Mouse (Mus musculus): ENCODE results near the gene Phc1. TPM values are rescaled to one million over a fixed set of nuclear protein-coding genes. Genes with fewer than 3 reads are reported as not detected.
A peak's percentile ranks its signal among the peaks of the same experiment; 100 is the strongest.

Phc1 gene
- 10.2 and 71.8 TPM in 2 replicates for polyA plus RNA-seq (2012)

DNA sequence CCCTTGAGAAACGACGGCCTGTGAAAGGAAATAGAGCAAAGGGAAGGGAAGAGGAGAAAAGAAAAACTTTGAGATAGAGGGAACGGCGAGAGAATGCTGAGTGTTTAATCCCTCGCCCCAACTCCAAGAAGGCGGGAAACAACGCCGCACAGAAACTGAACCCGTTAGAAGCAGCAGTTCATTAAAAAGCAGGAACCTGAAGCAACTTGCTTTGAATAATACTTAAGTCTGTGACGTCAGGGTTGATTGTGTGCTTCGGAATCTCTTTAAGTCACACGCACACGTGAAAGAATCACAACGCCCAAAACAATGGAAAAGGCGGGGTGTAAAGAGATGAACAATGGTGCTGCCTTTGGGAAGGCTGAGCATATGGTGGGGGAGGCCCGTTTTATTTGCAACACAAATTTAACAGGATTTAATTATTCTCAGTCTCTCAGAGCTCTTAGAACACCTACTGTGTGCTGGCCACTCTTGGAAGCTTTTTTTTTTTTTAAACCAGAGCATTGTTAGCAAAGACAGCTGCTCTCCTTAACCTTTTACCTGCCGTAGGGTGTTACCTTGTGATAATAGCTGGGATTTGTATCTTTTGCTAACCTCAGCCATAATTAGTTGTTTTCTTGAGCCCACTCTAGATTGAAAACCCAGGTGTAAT lies at the start of gene Phc1:
Gene Phc1 (minus strand): TSS at position 213 of the 652 bp plus-strand sequence.
- TF ChIP-seq GATA1 (IDR thresholded peaks at IDR 0.05; ENCODE audit: low read length) = no peak

DNA sequence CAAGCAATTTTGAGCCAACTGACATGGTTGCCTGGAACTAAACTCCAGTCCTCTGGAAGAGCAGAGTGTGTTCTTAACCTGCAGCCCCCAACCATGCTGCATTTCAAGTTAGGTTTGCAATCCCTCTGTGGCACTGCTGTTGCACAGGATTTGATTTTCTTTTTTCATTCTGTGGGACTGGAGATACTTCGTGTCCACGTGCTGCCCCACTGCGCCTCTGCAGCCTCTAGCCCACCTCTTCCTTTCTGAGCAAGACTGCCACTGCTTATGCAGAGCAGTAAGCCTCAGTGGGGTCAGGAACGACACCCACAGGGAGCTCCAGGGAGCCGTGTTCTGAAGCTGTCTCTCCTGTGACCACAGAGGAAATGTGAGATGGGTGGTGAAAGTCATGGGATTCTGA lies 45.4 kb upstream of the Phc1 start:
- no peak for TF ChIP-seq GATA1 (IDR thresholded peaks at IDR 0.05; ENCODE audit: low read length)

DNA sequence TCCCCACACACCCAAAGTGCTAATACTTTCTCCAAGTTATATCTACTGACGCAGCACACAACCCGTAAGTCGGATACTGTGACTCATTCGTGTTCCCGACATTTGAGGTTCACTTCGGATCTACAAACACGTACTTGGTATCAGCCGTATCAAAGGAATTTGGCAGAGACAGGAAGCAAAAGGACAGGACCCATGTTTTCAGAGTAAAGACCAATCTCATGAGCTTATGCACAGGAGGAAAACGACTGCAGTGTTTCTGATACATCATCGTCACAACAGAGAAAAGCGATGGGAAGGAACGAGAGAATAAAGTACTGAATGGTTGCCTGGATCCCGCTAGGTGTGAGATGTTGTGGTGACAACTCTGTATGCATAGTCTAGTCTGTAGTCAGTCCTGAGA lies 44.5 kb upstream of the Phc1 start:
- no peak for TF ChIP-seq GATA1 (IDR thresholded peaks at IDR 0.05; ENCODE audit: low read length)

DNA sequence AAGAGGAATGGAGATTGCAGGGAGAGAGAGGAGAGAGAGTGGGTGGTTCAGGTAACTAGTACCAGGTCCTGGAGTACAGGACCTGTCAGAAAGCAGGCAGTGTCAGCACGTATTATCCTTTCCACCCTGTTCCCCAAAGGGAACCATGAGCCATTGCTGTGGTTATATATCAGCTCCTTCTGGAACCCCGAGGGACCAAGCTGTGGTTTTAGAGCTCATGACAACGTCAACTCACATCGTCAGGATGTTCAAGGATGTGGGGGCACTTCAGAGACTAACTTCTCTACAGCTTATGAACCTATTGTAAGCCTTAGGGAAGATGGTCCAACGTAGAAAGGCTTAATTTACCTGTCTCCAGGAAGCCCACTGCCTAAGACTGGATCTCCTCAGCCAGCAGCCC lies 42.9 kb upstream of the Phc1 start:
- no peak for TF ChIP-seq GATA1 (IDR thresholded peaks at IDR 0.05; ENCODE audit: low read length)

DNA sequence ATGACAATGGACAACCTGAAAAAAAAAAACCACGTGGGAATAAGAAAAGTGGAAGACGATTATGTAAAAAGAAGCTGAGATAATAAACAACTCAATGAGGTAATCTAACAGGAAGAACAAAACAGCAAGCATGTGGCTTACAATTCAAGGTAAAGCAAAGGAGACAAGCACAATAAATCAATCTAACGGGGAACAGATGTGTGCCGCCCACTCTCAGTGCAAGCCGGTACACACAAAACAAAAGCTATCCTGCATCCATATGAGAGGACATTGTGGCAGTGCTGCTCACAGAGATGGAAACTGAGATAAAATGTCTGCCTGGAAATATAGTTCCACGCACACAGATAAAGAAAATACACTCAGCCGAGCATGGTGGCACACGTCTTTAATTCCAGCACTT lies 41.7 kb upstream of the Phc1 start:
- TF ChIP-seq GATA1 (IDR thresholded peaks at IDR 0.05; ENCODE audit: low read length) = no peak

DNA sequence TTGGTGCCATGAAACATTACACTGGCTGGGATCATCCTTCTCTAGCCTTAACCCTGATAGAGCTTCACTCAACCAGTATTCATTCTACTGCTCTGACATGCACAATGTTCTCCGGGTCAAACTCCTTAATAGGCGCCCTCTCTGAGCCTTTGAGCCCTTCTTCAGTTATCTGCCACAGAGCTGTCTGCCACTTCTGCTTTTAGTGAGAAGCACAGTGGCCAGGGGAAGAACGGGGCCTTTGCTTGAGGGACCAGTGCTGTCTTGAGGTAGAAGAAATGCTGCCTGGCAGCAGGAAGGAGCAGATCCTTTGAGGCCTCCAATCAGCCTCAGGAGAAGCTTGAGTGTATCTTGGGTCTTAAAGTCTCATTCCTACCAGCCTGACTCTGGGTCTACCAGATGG lies 27.9 kb upstream of the Phc1 start:
- no peak for TF ChIP-seq GATA1 (IDR thresholded peaks at IDR 0.05; ENCODE audit: low read length)

DNA sequence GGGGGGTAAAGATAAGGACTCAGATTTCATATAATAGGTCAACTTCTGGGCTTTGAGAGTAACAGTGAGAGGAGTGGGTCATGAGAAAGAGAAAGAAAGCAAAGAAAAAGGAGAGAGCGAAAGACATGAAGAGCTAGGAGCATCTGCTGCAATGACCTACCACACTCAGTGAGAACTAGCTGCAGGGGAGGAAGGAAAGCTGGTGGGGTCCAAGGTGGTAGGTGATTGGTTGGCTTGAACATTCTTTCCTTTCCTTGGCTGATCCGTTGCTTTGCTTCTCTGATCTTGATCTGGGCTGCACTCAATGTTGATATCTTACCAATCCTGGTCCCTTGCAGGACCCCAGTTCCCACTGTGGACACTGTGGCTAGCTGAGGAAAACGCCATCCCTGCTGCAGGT lies 26.6 kb upstream of the Phc1 start:
- no peak for TF ChIP-seq GATA1 (IDR thresholded peaks at IDR 0.05; ENCODE audit: low read length)

DNA sequence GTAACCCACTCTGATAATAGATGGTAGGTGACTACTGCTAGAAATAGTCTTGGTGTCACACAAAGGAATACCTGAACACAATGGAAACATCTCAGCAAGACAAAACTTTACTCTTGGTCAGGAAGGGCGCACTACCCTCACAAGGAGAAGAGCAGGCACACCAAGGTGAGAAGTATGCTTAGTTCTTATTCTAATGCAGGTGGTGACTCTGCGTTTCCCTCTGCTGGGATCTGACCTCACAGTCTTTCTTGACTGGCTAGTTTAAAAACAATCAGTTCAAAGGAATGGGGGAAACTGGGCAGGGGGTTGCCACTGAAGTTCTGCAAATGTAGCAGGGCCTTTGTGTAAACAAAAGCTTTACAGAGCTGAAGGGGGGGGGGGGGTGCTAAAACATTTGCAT lies 25.9 kb upstream of the Phc1 start:
- TF ChIP-seq GATA1 (IDR thresholded peaks at IDR 0.05; ENCODE audit: low read length) = no peak

DNA sequence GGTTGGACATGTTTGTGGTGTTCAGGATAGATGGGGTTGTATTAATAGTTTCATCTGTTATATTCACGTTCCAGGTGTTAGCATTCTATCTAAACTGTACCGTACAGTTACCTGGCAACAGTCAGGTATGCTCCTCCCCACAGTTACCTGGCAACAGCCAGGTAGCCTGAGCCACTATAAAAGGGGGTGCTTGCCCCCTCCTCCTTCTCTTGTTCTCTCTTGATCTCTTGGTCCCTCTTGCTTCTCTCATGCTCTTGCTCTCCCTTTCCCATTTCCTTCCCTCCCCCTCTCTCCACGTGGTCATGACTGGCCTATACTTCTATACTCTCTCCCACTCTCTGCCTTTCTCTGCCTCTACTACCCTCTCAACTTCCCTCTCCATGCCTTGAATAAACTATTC lies 25.3 kb upstream of the Phc1 start:
- TF ChIP-seq GATA1 (IDR thresholded peaks at IDR 0.05; ENCODE audit: low read length) = no peak

DNA sequence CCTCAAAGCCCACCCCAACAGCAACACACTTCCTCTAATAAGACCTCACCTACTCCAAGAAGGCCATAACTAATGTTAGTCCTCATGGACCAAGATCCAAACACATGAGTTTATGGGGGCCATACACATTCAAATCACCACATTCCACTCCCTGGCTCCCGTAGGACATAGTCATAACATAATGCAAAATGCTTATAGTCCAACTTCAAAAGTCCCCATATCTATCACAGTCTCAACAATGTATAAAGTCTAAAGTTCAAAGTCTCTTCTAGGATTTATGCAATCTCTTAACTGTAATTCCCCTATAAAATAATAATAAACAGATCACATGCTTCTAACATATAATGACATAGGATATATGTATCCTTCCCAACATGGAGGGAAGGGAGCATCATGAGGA lies 16.7 kb upstream of the Phc1 start:
- no peak for TF ChIP-seq GATA1 (IDR thresholded peaks at IDR 0.05; ENCODE audit: low read length)

DNA sequence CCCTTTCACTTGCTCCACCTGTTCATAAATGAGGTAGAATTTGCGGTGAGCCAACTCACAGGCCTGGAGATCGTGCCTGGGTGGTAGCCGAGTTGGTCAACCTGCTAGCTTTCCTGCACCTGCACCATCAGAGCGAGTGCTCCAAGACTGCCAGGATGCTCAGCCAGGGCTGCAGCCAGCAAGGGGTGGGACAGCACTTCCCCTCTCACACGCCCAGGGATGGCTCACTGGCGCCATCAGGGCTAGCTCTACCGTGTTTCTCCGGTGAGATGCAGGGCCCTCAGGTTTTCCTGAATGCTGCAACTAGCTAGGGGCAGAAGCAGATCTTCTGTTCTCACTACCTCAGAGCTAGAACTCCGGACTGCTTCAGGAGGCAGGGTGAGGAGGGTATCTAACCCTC lies 15.5 kb upstream of the Phc1 start:
- no peak for TF ChIP-seq GATA1 (IDR thresholded peaks at IDR 0.05; ENCODE audit: low read length)

DNA sequence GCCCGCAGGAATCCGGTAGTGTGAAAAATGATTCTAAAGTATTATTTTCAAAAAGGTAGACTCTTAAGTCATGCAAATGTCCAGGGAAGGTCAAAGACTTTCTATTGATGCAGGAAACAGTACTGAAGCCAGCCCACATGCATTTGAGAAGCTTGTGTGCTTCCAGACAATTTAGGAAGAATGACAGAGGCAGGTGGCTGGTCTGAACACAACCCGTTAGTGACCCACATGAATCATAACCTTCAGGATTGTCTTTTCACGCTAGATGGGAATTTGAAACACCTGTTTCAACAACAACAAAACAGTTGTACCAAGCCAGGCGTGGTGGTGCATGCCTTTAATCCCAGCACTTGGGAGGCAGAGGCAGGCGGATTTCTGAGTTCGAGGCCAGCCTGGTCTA lies 6.0 kb upstream of the Phc1 start:
- no peak for TF ChIP-seq GATA1 (IDR thresholded peaks at IDR 0.05; ENCODE audit: low read length)

DNA sequence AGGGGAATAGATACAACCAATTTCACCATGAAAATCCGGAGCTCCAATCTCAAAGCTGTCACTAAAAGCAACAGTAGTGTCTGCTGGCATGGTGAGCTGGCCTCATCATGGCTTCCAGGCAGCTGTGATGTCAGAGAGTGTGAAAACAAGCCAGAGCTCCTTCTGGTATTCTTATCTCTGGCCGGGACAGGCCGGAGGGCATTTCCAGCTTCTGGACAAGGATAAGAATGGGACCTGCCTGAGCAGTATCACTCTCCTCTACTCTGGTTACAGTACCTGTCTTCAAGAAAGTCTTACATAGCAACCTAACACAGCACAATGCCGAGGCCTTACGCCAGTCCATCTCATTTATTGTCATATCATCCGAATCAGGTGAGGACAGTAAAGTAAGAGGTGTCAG lies 5.4 kb upstream of the Phc1 start:
- TF ChIP-seq GATA1 (IDR thresholded peaks at IDR 0.05; ENCODE audit: low read length) = no peak

DNA sequence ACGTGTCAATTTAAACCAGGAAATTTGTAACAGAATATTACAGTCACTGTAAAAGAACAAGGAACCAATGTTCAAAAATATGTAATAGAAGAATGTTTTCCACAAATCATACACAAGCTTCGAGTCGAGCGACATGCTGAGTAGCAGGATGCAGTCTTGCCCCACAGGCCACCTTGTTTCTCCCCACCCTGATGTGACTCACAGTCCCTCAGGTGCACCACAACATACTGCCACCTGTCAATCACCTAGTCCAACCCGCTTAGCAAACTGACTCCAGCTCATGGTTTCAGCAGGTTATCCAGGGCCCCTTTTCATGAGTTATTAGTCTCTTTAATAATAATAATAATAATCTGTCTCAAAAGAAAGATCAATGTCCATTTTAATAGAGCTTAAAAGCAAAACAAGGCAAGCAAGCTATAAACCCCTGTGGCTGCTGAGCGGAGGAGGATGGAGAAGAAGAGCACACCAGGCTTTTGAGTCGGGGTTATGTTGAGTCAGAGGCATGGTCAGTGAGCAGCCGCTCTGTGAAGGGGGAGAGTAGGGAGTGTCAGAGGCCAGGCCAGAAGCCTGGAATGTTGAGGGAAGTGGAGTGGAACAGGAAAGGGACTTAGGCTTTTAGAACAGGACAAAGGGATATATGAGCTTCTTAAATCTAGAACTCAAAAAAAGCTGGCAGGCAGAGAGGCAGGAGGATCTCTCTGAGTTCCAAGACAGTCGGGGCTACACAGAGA lies 4.2 kb upstream of the Phc1 start:
- TF ChIP-seq GATA1 (IDR thresholded peaks at IDR 0.05; ENCODE audit: low read length) = no peak

DNA sequence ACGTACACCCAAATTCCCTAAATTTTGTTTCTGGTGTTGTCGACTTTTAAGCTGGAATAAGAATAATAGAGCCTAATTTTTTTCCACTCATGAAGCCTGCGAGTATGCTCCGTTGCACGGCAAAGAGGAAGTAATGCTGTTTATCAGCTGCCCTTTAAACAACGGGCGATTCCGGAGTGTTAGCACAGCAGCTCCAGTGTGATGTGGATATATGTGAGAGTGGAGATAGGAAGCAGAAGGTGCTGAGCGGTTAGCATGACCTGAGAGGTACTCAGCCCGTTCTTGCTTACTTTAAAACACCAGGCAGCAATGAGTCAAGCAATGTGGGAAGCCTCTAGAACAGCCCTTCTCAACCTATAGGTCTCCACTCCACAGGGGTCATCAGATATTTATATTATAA lies 3.4 kb upstream of the Phc1 start:
- TF ChIP-seq GATA1 (IDR thresholded peaks at IDR 0.05; ENCODE audit: low read length) = peak; percentile 31

DNA sequence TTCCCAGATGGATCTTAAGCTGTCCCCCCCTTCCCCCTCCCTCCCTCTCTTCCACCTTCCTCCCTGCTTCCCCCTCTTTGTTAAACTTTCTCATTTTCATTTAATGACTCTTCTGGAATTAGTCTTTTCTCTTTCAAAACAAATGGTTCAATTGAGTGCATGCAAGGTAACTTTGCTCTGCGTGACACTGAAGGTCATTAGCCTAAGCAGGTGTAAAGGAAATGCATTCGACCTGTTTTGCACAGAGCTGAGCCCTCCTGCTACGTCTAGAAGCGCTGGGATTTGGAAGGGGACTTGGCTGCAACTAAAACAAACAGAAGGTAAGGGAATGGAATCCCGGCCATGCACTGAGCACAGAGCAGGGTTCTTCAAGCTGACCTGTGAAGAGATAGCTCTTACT lies 1.8 kb upstream of the Phc1 start:
- TF ChIP-seq GATA1 (IDR thresholded peaks at IDR 0.05; ENCODE audit: low read length) = no peak

DNA sequence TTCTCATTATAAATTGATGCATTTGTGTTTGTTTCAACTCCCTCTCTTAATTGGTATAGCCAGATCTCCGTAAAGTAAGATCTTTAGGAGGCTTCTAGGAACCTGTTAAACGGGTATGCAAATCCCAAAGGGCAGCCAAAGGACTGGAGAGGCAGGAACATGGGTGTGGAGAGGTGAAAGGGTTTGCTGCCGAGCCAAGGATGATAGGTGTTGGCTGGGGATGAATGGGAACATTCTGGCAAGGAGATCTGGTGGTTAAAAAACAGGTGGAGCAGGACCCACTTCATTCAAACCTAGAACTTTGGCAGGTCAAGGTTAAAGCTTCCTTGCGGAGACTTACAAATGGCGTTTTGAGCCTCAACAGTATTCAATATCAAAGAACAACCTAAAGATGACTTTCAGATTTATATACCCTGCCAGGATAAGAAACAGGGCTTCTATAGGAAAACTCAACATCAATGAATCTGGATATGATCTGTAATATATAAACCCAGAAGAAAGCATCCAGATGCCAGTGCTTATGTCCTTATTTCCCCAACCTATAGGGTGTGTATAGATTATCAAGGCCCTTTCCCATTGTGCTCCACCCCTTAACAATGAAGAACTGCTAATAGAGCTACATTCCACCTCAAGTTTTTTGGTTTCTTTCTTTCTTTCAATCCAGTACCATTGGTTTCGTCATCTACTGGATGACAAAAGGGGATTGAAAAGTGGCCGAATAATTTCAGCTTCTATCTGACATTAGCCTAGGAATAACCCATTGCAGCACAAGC lies 863 bp upstream of the Phc1 start:
- no peak for TF ChIP-seq GATA1 (IDR thresholded peaks at IDR 0.05; ENCODE audit: low read length)
